Mouse (Mus musculus) lung, adult 18-20 months (tissue): ENCODE data around the gene Cryba4.

Experiments
- DNase-seq, 2 experiments: peaks; one replicate each; pipeline ENCODE4 v3.0.0; 2022; ENCODE audit warnings: mixed read lengths in 2 of 2

The Cryba4 gene

DNA sequence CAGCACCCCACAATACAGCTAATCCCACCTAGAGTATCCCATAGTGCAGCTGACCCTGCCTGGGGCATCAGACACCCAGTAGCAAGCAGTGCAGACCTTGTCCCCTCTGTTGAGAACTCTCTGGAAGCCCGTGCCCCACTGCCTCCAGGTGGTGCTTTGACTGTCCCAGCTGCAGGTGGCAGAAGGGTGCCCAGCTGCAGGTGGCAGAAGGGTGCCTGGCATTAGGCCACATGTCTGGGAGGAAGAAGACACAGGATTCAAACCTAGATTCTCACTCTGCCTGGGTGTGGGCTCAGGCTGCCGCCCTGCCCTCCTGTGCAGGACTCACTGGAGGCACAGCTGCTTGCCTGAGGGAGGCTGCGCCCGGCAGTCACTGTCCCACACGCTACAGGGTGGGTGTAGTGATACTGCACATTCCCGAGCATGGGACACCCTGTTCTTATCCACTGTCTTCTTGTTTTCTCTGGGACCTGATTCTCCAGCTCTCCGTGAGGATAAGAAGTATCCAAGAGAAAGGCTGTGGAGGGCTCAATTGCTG is 33.3 kb upstream of the Cryba4 start:
- DNase-seq, result no peak

DNA sequence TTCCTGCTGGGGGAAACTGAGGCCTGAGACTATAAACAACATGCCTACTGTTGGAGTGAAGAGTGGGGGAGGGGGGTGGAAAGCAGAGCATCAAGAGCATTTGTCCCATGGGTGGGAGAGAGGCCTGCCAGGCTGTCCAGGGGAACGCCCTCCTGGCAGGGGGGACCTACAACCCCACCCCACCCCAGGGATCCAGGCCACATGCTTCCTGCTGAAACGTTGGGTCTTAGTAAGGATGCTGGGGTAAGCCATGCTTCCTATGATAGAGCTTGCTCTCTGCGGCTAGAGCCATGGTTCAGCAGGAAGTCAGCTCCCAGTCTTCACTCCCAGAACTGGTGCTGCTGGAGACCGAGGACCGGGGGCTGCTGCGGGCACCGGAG is 31.9 kb upstream of the Cryba4 start:
- no peak for DNase-seq

- DNase-seq, result peak; percentile 69 to 81
Observed at GRCm38 (mm10) chr5:112283543-112284202, 31.4 kb upstream of the Cryba4 start.

GRCm38 (mm10) chr5:112282780-112283482 is 30.6 kb upstream of the Cryba4 start:
- DNase-seq, result no peak

GRCm38 (mm10) chr5:112282123-112282779 is 29.9 kb upstream of the Cryba4 start:
- peak in 1 of 2 experiments; percentile 38 for DNase-seq

DNA sequence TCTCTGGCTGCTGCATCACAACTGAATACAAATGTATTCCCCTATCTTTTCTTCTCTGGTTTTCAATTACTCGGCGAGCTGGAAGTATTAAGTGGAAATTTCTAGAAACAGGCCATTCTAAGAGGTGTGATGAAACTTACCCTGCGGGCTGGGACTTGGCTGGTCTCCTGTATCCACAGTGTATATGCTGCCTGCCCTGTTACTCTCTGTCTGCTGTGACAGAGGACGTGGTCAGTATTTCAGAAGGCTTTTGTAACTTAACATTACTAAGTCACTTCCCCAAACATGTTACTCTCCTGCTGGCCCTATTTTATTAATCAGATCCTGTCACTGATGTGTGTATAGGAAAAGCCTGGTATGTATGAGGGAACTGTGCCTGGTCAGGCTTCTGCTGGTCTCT is 29.4 kb upstream of the Cryba4 start:
- peak in 1 of 2 experiments; percentile 46 for DNase-seq

- no peak for DNase-seq
Observed at GRCm38 (mm10) chr5:112280863-112281660, 28.7 kb upstream of the Cryba4 start.

- DNase-seq, result peak; percentile 64 to 66
Observed at GRCm38 (mm10) chr5:112280151-112280550, 27.8 kb upstream of the Cryba4 start.

DNA sequence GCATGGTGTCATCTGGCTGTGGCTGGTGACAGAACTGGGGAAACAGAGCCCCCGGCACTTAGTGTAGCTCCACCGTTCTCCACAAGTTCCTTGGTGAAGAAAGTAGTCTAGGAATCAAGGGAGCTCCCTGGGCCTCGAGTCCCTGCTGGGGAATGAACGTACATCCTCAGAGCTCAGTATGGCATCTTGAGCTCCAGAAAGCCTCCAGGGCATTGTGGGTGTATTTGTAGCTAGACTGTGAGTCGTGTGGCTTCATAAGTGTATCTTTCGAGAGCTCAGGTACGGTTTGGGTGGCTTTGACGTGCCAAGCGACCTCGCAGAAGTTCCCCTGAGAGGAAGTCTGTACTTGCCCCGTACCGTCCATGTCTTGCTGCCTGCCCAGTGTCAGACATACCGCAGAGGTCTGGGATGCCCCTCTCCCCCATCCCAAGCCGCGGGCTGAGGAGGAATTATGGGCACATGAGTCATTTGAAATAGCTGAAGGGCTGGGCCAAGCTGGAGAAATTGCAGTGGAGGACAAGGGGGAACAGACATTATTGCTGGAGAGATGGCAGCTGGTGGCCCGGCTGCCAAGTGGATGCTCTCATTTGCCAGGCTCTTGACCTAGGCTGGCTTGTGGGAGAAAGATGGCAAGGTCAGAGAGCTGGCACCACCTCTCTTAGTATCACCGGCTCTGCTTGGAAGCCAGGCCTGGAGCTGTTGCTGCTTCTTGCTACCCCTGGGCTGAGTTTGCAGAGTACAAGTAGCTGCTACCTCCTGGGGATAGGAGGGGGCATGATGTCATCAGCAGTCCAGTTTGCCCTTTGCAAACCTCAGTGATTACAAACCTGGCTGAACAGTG is 27.1 kb upstream of the Cryba4 start:
- DNase-seq, result no peak

DNA sequence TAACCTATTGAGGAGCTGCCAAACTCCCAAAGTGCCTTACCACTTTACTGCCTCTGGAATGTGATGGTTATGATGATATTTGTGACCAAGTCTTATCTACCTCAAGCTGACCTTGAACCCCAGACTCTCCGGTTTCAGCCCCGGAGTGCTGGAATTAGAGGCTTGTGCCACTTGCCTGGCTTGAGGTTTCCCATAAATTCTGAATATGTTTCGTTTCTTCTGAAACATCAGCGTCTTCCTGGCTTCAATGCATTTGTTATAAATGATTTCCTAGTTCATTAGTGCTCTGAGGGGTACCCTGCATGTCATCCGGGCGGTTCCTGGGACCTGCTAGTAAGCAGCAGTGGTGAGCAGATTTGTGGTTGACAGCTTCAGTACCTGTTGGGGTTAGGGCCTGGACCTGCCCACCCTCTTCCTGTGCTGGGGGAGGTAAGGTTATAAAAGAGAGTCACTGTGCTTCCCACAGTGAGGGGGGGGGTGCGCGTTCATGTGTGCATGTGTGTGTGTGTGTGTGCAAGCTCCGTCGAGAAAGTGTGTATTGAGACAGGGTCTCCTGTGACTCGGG is 25.7 kb upstream of the Cryba4 start:
- DNase-seq, result no peak

- no peak for DNase-seq
Observed at GRCm38 (mm10) chr5:112276907-112277348, 24.6 kb upstream of the Cryba4 start.

GRCm38 (mm10) chr5:112276267-112276873 is 24.1 kb upstream of the Cryba4 start, which contains the start of gene Tpst2:
TSS of gene Tpst2 (plus strand) at chr5:112276691.
- peak; percentile 100 for DNase-seq

DNA sequence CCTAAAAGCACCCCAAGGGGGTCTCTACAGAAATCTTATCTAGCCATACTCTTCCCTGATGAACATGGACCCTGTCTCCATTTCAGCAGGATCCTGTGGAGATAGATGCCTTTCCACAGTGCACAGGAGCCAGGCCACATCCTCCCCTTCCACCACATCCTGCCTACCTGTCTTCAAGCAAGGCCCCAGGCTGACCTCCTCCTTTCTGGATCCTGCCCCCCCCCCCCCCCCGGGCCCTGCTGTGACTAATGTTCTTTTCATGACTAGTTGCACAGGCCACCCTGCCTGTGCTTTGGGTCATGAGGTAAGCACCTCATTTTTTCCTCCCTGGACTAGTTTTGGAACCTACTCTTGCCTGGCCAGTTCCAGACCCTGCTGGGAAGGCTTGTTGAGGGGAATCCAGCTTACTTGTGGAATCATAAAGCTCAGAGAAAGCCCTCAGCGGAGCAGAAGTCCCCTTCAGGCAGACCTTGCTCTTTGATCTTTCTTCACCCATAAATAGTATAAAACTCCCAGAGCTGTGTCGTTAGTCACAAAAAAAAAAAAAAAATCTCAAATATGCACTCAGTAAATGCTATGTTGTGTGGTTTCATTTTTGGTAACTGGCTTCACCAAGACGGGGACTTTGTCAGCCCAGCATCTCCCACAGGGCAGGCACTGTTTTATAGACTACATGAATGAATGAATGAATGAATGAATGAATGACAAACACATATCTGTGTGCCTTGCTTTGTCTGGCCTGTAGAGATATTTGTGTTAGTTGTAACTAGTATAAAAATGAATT is 22.9 kb upstream of the Cryba4 start:
- no peak for DNase-seq

DNA sequence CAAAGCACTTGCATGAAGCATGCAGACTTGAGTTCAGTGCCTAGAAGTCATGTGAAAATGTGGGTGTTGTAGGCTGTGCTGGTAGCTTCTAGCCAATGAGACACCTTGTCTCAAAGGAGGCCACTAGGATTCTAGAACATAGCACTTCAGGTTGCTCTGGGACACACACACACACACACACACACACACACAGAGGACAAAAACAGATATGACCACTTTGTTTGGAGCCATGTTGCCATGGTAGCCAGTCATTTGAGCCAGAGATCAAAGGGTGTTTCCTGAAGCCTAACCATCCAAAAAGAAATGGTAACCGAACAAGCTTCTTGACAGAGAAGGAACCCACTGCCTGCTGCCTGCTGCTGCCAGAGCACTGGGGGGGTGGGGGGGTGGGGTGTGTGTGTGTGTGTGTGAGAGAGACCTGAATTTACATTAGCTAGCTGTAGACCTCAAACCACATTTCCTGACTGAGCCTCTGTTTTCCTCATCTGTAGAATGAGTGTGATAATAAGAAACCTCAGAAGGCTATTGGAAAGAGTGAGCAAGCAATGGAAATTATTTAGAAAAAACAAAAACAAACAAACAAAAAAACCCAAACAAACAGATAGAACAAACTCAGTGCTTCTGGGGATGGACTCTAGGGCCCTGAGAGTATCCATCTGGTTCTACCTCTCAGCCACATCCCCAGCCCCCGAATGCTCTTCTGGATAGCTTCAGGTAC is 21.6 kb upstream of the Cryba4 start:
- DNase-seq, result no peak

GRCm38 (mm10) chr5:112272934-112273333 is 20.6 kb upstream of the Cryba4 start:
- DNase-seq, result peak in 1 of 2 experiments; percentile 38

DNA sequence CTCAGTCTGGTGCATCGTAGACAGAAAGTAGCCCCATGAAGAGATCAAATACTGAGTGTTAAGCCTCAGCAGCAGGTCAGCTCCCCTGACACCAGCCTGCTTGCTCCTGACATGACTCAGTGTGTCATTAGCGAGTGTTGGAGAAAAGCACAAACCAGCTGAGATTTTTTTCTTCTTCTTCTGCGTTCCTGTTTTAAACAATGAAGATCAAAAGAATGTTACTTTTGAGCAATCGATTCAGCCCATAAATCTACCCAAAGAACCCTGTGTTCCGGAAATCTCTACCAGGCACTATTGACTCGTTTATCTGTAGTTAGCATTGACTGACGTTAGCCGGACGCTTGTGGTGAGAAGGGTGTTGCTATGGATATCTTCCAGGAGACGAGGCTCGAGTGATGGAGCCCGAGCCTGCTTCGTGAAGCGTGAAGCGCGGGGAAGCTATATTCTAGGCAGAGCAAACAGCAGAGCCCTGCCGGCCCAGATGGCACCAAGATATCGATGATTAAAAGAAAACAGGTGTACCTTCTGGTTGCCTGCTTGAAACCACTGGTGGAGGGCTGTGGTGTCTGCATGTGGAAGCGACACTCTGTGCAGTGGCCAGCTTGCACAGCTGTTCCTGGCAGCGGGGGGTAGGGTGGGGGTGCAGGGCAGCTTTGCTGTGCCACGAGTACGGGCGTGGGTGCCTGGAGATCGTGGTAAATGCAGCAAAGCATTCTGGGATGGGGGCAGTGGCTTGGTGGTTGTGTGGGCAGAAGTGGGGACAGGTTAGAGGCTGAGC is 18.6 kb upstream of the Cryba4 start:
- no peak for DNase-seq

DNA sequence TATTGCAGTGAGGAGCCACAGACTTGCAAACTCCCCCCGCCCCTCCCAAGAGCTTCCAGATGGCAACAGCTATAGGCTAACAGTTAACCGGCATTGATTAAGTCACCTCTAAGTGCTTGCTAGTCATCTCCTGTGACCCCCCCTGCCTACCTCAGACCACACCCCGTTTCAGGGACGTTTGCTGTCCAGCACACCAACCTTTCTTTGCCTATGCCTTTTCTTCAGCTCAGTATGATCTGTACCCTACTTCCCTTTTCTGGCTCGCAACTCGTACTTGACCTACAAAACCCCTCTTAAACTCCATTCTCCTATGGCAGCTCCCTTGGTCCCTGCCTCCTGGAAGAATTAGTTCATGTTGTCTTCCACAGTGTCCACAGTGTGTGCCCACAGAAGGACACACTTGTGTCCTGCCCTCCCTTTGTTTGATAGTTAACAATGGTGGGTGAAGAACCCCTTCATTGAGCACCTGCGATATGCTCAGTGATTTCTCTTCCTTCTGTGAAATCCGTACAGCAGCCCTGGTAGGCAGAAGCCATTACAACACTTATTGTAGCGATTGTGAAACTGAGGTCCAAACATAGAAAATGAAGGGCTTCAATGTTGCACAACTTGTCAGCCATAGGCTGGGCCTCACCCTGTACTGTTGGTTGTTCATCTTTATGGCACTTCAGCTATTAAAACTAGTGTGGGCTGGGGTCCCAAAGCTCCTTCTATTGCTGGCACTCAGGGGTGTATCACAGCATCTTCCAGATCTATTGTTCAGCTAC is 13.9 kb upstream of the Cryba4 start:
- peak; percentile 33 to 53 for DNase-seq

- peak; percentile 59 to 60 for DNase-seq
Observed at GRCm38 (mm10) chr5:112265515-112265914, 13.2 kb upstream of the Cryba4 start.
